Mouse (Mus musculus): ENCODE results near the gene Emsy. TPM values are rescaled to one million over a fixed set of nuclear protein-coding genes. Genes with fewer than 3 reads are reported as not detected.

The Emsy gene
- 40.6 and 43.0 TPM in 2 replicates for polyA plus RNA-seq (2016; fragmentation: Nextera tagmentation; extraction: Ambion mirVana)

DNA sequence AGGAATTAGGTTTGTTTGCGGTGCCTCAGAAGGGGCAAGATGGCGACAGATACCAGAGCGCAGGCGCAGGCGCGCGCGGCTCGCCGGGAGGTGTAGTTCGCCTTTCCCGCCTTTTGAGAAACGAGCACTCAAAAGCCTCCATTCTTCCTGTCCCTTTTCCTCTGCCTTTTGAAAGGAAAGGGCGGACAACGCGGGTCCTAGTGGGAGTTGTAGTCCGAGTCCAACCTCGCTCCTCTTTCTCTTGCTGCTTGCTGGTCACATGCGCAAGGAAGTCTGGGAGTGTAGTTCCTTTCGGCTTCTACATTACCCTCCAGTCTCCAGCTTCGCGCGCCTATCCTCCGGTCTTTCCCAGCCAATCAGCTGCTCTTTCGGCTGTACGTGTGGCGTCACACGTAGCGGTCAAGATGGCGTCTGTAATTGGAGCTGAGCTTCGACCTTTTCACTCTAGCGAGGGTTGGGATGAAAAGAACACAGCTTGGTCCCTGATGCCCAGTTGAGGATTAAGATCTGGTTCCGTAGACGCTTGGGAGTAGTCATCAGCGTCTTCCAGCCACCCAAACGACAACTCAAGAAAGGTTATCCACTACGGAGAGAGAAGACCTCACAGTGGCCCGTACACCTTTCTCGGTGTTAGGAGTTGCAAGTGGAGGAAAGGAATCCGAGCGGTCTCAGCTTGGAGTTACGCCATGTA, at the start of gene Emsy:
TSS of gene Emsy (minus strand) at position 253 of the 691 bp plus-strand sequence.
- Histone ChIP-seq H3K36me3 (replicated peaks) (peaks cover 61% of the 10 kb centered on the region), H3K9me3 (no peaks in the 10 kb centered on the region), H3K4me1 (peaks cover 28% of the 10 kb centered on the region), H3K4me3 (peak within 1 kb of the TSS; percentile 71), H3K27ac (peak within 1 kb of the TSS; percentile 96), H3K27me3 (ENCODE audit: poor library complexity, severe bottlenecking) (no peaks in the 10 kb centered on the region)
- DNase-seq (ENCODE audit: extremely low spot score, low spot score) = peak; percentile 97
- under 1% methylated on average over 42 of the region's 42 CpGs for WGBS

DNA sequence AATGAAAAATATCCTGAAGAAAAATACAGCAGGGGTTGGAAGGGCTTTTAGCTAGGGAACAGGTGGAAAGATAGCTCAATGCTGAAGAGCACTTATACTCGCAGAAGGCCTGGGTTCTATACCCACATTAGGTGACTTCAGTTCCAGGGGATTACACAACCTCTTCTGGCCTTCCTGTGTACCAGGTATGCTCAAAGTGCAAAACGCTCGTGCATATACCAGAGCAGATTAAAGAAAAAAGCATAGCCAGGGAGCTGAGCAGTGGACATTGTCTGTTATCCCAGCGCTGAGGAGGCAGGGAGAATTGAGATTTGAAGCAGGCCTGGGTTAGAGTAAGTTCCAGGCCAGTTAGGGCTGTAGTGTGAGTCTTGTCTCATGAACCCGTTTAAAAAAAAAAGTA, 47.7 kb upstream of the Emsy start:
- H3K4me3 ChIP-seq = peak overlapping the region; percentile 85
- WGBS = 69% methylated on average over 5 of the region's 5 CpGs
- peaks cover 28% of the 10 kb centered on the region for H3K4me1 ChIP-seq
- no peak for DNase-seq (ENCODE audit: extremely low spot score, low spot score)
- H3K9me3 ChIP-seq = no peaks in the 10 kb centered on the region
- no peaks in the 10 kb centered on the region for H3K27me3 ChIP-seq (ENCODE audit: poor library complexity, severe bottlenecking)
- peaks cover 6% of the 10 kb centered on the region for H3K36me3 ChIP-seq (replicated peaks)
- H3K27ac ChIP-seq = no peak overlapping the region

DNA sequence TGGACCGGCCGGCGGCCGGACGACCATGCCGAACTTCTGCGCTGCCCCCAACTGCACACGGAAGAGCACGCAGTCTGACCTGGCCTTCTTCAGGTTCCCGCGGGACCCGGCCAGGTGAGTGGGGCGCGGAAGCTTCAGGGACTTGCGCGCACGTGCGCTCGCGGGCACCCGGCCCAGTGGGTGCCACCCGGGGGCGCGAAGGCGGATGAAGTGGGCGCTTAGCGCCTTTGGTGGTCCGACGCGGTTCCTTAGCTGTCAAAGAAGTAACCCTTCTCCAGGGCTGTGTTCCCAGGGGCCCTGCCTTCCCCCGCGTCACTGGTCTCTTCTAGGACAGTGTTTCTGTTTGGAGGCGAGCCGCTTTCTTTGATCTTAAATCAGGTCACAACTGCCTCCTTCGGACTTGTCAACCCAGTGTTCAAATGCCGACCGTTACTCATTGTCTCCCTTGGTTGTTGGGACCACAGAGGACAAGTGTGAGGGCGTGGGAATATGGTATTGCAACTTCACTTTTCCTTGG, 46.8 kb upstream of the Emsy start:
- Histone ChIP-seq H3K4me3 (peak overlapping the region; percentile 85), H3K27ac (peak overlapping the region; percentile 93), H3K9me3 (no peaks in the 10 kb centered on the region), H3K4me1 (peaks cover 28% of the 10 kb centered on the region), H3K36me3 (replicated peaks) (no peaks in the 10 kb centered on the region), H3K27me3 (ENCODE audit: poor library complexity, severe bottlenecking) (no peaks in the 10 kb centered on the region)
- under 1% methylated on average over 38 of the region's 38 CpGs for WGBS
- DNase-seq (ENCODE audit: extremely low spot score, low spot score) = peak; percentile 36

DNA sequence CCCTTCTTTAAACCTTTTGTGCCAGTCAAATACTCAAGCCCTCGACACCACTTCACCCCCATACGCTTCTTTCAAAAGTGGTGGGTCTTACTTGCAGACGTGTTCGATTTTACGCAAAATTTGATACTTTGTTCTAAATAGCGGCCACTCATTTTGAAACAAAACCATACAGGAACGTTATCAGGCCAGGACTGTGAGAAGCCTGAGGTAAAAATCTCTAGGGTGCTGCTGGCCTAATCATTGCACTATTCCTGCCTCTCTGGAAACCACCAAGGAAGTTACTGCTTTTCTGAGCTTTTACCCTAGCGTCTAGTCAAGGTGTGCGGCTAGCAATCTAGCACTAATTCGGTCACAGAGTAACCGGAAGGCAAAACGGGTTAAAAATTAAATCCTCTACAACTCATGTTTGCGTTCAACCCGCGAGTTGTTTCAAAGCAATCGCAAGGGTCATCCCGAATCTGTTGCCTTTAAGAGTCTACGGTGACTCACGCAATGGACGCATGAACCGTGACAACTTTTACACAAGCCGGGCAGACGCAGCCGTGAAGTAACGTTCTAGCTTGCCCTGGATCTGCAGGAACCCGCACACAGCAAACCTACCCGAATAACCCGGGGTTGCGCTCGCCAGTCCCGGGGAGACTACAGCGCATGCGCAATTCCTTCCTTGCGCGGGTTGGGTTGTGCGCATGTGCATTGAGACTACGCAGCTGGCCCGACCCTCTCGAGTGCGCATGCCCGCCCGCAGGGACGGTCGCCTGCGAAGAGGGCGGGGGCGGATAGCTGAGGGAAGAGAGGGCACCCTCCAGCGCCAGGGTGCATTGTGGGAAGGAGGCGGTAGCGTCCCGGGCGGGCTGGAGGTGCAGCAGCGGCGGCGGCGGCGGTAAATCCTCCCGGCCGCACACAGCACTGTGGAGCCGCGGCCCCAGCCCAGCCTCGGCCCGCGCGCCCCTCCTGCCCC, 46.0 kb upstream of the Emsy start, which contains the start of gene Thap12:
TSS of gene Thap12 (plus strand) at position 821 of the 958 bp plus-strand sequence.
- Histone ChIP-seq H3K4me1 (peaks cover 28% of the 10 kb centered on the region), H3K9me3 (no peaks in the 10 kb centered on the region), H3K4me3 (peak within 1 kb of the TSS; percentile 85), H3K27ac (peak within 1 kb of the TSS; percentile 93), H3K27me3 (ENCODE audit: poor library complexity, severe bottlenecking) (no peaks in the 10 kb centered on the region), H3K36me3 (replicated peaks) (no peaks in the 10 kb centered on the region)
- 4% methylated on average over 65 of the region's 65 CpGs for WGBS
- DNase-seq (ENCODE audit: extremely low spot score, low spot score) = peak; percentile 99

DNA sequence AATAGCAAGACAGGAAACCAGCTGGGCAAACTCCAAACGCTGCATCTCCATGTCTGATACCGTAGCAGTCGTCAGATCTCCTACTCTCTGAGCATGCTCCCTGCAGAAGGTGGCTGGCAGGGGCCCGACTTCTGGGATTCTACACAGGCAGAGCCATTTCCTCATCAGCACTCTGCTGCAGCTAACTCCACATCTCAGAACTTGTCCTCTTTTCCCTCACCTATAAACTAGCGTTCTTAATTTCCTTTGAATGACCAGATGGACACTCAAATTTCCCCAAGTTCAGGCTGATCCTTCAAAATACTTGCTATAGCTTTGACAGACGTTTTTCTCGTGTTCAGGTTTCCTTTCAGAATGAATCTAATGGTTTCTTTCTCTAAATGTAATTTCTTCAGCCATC, 45.2 kb upstream of the Emsy start:
- no peak for DNase-seq (ENCODE audit: extremely low spot score, low spot score)
- peaks cover 28% of the 10 kb centered on the region for H3K4me1 ChIP-seq

DNA sequence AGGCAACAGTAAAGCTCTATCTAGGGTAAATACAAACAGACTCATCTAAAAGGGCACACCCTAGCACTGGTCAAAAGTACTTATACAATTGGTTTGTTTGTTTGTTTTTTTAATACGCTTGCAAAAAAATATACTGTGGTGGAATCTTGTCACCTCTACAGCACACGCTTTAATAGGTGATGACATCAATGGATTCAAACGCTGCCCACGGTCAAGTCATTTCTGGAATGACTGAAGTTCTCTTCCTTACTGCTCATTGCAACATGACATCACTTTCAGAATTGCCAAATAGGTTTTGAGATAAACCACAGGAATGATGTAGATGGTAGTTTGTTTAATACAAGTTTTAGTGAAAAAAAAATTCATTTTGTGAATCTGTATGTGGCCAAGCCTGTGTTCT, 42.0 kb upstream of the Emsy start:
- H3K27ac ChIP-seq = no peak overlapping the region
- peaks cover 8% of the 10 kb centered on the region for H3K4me1 ChIP-seq
- WGBS = 94% methylated on average over 4 of the region's 4 CpGs
- no peak overlapping the region for H3K4me3 ChIP-seq
- H3K27me3 ChIP-seq (ENCODE audit: poor library complexity, severe bottlenecking) = no peaks in the 10 kb centered on the region
- H3K9me3 ChIP-seq = no peaks in the 10 kb centered on the region
- H3K36me3 ChIP-seq (replicated peaks) = no peaks in the 10 kb centered on the region
- no peak for DNase-seq (ENCODE audit: extremely low spot score, low spot score)

More for the DNA sequence above, 45.2 kb upstream of the Emsy start:
- Histone ChIP-seq H3K36me3 (replicated peaks) (no peaks in the 10 kb centered on the region), H3K27ac (peak overlapping the region; percentile 93), H3K4me3 (peak overlapping the region; percentile 85), H3K9me3 (no peaks in the 10 kb centered on the region), H3K27me3 (ENCODE audit: poor library complexity, severe bottlenecking) (no peaks in the 10 kb centered on the region)
- WGBS = 68% methylated on average over 7 of the region's 7 CpGs

DNA sequence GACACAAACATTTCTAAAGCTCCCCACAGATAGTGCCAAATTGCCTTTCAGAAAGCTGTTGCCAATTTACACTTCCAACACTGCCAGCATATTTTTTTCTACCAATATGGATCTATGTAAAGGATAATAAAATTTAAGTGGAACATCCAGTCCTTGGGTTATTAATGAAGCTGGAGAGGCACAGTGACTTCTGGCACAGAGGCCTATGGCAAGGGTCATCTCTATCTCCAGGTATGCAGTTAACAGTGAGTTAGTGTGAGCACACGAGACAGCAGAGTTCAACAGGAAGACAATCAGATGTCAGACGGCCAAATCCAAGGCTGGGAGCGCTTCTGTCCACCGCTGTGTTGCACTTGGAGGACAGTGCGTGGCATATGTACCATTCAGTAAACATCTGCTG, 41.5 kb upstream of the Emsy start:
- no peaks in the 10 kb centered on the region for H3K27me3 ChIP-seq (ENCODE audit: poor library complexity, severe bottlenecking)
- 72% methylated on average over 5 of the region's 5 CpGs for WGBS
- DNase-seq (ENCODE audit: extremely low spot score, low spot score) = no peak
- peaks cover 10% of the 10 kb centered on the region for H3K4me1 ChIP-seq
- H3K9me3 ChIP-seq = no peaks in the 10 kb centered on the region
- H3K36me3 ChIP-seq (replicated peaks) = no peaks in the 10 kb centered on the region
- H3K27ac ChIP-seq = no peak overlapping the region
- H3K4me3 ChIP-seq = no peak overlapping the region

DNA sequence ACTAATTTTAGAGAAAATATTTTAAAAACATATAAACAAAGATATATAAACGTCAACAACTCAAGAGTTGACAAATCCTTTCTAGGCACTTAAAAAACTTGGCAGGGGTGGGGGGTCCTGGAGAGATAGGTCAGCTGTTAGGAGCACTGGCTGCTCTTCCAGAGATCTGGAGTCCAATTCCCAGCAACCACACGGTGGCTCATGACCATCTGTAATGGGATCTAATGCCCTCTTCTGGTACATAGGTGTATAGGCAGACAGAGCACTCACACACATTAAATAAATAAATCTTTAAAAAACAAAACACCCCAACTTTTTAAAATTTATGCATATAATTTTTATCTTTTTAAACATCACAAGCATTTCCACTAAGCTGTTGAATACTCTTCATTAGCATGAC, 40.9 kb upstream of the Emsy start:
- H3K4me1 ChIP-seq = peaks cover 14% of the 10 kb centered on the region
- H3K27ac ChIP-seq = no peak overlapping the region
- H3K27me3 ChIP-seq (ENCODE audit: poor library complexity, severe bottlenecking) = no peaks in the 10 kb centered on the region
- no peaks in the 10 kb centered on the region for H3K9me3 ChIP-seq
- 7% methylated on average over 2 of the region's 2 CpGs for WGBS
- H3K4me3 ChIP-seq = no peak overlapping the region
- H3K36me3 ChIP-seq (replicated peaks) = no peaks in the 10 kb centered on the region
- no peak for DNase-seq (ENCODE audit: extremely low spot score, low spot score)

DNA sequence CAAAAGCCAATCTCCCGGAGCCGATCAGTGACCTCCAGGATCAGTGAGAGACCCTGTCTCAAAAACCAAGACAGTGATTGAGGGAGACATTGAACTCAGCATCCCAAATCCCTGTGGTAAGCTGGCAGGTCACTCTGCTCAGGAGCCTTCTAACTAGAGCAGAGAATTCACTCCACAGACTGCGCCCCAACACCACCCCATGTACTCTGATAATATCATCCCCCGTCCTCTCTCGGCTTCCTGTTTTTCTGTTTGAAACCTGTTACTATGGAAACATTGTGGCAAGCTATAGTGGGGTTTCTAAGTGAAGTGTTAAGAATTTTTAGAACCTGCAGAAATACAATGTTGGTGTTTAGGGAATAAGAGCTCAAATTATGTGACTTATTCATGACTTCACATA, 37.5 kb upstream of the Emsy start:
- DNase-seq (ENCODE audit: extremely low spot score, low spot score) = no peak
- 86% methylated on average over 5 of the region's 5 CpGs for WGBS
- H3K27ac ChIP-seq = no peak overlapping the region
- no peaks in the 10 kb centered on the region for H3K27me3 ChIP-seq (ENCODE audit: poor library complexity, severe bottlenecking)
- no peaks in the 10 kb centered on the region for H3K9me3 ChIP-seq
- H3K4me1 ChIP-seq = peaks cover 10% of the 10 kb centered on the region
- no peaks in the 10 kb centered on the region for H3K36me3 ChIP-seq (replicated peaks)
- H3K4me3 ChIP-seq = no peak overlapping the region

DNA sequence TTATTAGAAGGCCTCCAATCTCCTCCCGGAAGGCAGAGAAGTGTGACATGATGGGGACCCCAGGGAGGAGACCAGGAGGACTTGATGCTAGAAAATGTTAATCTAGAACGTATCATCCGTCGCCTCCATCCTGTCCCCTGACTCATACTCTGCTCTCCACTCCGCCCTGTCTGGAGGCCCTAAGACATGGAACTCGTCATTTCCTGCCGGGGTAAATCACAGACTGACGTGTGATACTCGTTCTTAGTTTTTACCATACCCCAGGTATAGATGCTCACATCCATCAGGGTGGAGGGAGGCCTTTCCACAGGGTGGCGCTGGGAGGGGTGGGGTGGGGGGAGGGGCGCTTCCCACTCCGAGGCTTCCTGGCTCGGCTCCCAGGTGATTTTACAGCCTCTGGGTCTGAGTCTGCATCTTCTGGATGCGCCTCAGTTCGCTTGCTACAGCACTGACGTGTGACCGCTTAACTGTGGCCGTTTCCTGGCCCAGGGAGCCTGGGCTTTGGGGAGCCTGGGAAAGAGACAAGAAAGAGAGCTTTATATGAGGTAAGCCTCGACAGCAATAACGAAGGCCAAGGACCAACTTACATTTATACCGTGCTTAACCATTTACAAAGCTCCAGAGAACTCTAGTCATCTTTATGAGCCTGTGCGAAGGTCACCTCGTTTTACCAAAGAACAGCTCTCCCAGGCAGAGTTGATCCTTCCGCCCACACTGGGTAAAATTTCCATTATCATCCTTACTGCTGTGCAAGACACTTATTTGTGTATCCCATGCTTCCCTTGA, 36.4 kb upstream of the Emsy start:
- Histone ChIP-seq H3K27me3 (ENCODE audit: poor library complexity, severe bottlenecking) (no peaks in the 10 kb centered on the region), H3K9me3 (no peaks in the 10 kb centered on the region), H3K27ac (0 out of 2 replicates have a peak overlapping the region, but pooled peaks have one; percentile 51), H3K4me1 (peaks cover 10% of the 10 kb centered on the region), H3K4me3 (no peak overlapping the region), H3K36me3 (replicated peaks) (no peaks in the 10 kb centered on the region)
- no peak for DNase-seq (ENCODE audit: extremely low spot score, low spot score)
- 48% methylated on average over 24 of the region's 24 CpGs for WGBS

DNA sequence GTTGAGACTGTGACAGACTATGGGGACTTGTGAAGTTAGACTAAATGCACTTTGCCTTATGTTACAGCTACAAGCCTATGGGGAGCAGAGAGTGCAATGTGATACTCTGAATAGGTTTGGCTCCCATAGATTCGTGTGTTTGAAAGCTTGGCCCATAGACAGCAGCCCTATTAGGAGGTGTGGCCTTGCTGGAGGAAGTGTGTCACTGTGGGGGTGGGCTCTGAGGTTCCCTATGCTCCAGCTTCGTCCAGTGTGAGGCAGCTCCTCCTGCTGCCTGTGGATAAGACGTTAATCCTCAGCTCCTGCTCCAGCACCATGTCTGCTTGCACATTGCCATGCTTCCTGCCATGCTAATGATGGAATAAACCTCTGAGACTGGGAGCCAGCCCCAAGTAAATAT, 34.2 kb upstream of the Emsy start:
- 18% methylated on average over 3 of the region's 3 CpGs for WGBS
- Histone ChIP-seq H3K4me3 (no peak overlapping the region), H3K27ac (no peak overlapping the region), H3K36me3 (replicated peaks) (no peaks in the 10 kb centered on the region), H3K9me3 (no peaks in the 10 kb centered on the region), H3K4me1 (peaks cover 13% of the 10 kb centered on the region), H3K27me3 (ENCODE audit: poor library complexity, severe bottlenecking) (no peaks in the 10 kb centered on the region)
- no peak for DNase-seq (ENCODE audit: extremely low spot score, low spot score)

DNA sequence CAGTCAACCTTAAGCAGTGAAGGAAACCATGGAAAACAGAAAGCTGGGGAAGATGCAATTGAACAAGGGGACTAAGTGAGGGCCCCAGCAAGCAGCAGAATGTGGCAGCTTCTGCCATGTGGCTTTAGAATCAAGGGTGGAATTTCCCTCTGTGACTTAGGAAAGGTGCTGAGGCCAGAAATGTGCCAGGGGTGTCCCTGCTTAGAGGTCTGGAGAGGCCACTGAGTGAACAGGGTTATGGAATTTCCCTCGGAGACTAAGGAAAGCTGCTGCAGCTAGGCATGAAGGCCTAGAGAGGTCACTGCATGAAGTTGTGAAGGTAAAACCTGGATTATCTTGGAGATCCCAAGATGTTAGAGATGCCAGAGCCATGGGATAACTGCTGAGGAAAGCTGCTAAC, 33.5 kb upstream of the Emsy start:
- Histone ChIP-seq H3K36me3 (replicated peaks) (no peaks in the 10 kb centered on the region), H3K4me1 (peaks cover 18% of the 10 kb centered on the region), H3K27me3 (ENCODE audit: poor library complexity, severe bottlenecking) (no peaks in the 10 kb centered on the region), H3K27ac (no peak overlapping the region), H3K9me3 (no peaks in the 10 kb centered on the region), H3K4me3 (no peak overlapping the region)
- 90% methylated on average over 1 of the region's 1 CpGs for WGBS
- DNase-seq (ENCODE audit: extremely low spot score, low spot score) = no peak

All from forebrain, embryonic 10.5 days (tissue).